Mouse (Mus musculus): ENCODE results near the gene Vars. TPM values are rescaled to one million over a fixed set of nuclear protein-coding genes. Genes with fewer than 3 reads are reported as not detected.

The Vars gene
- total RNA-seq, 1 experiment from 2014 or later, result 64.8 TPM

Other genes starting within 250 kb of the Vars start
- 6,026 and 7,512 TPM in 2 replicates for gene Cyp21a1, start 196.4 kb upstream of the Vars start, total RNA-seq (2021)
- 45.1 and 45.5 TPM in 2 replicates for gene Stk19, start 164.0 kb upstream of the Vars start, total RNA-seq (2021)
- gene Dxo, start 164.0 kb upstream of the Vars start, total RNA-seq (2021), result 54.8 and 65.0 TPM in 2 replicates
- 69.2 and 79.3 TPM in 2 replicates for gene Skiv2l, start 150.8 kb upstream of the Vars start, total RNA-seq (2021)
- gene Nelfe, start 150.6 kb upstream of the Vars start, total RNA-seq (2021), result 57.9 and 61.6 TPM in 2 replicates
- 6.5 and 18.6 TPM in 2 replicates for gene Cfb, start 138.5 kb upstream of the Vars start, total RNA-seq (2021)
- 15.0 and 22.5 TPM in 2 replicates for gene Zbtb12, start 121.5 kb upstream of the Vars start, total RNA-seq (2021)
- gene Gm20547, start 118.9 kb upstream of the Vars start, total RNA-seq (2021), result not detected in 2 replicates
- 71.7 and 86.4 TPM in 2 replicates for gene C2, start 102.7 kb upstream of the Vars start, total RNA-seq (2021)
- 158 and 186 TPM in 2 replicates for gene Ehmt2, start 102.5 kb upstream of the Vars start, total RNA-seq (2021)
- gene Slc44a4, start 86.5 kb upstream of the Vars start, total RNA-seq (2021), result 1.7 and 2.4 TPM in 2 replicates
- 26.1 and 27.6 TPM in 2 replicates for gene Neu1, start 69.7 kb upstream of the Vars start, total RNA-seq (2021)
- gene Hspa1b, start 41.7 kb upstream of the Vars start, total RNA-seq (2021), result 29.0 and 79.3 TPM in 2 replicates
- gene Gm20481, start 31.1 kb upstream of the Vars start, total RNA-seq (2021), result not detected in 2 replicates
- gene Hspa1a, start 28.8 kb upstream of the Vars start, total RNA-seq (2021), result 18.9 and 33.6 TPM in 2 replicates
- 0.27 TPM in 1 of 2 replicates, not detected in the other for gene Hspa1l, start 28.3 kb upstream of the Vars start, total RNA-seq (2021)
- 39.6 and 51.2 TPM in 2 replicates for gene Lsm2, start 19.1 kb upstream of the Vars start, total RNA-seq (2021)
- gene Vwa7, start 15.6 kb downstream of the Vars start, total RNA-seq (2021), result 0.57 and 0.97 TPM in 2 replicates
- 0.61 TPM in 1 of 2 replicates, not detected in the other for gene Sapcd1, start 27.0 kb downstream of the Vars start, total RNA-seq (2021)
- gene Msh5, start 45.8 kb downstream of the Vars start, total RNA-seq (2021), result 1.3 and 1.6 TPM in 2 replicates
- 79.7 and 90.5 TPM in 2 replicates for gene Clic1, start 49.0 kb downstream of the Vars start, total RNA-seq (2021)
- gene Ddah2, start 58.0 kb downstream of the Vars start, total RNA-seq (2021), result 14.2 and 17.8 TPM in 2 replicates
- gene Ly6g6c, start 64.4 kb downstream of the Vars start, total RNA-seq (2021), result not detected in 2 replicates
- 0.24 TPM in 1 of 2 replicates, not detected in the other for gene Mpig6b, start 65.2 kb downstream of the Vars start, total RNA-seq (2021)
- not detected in 2 replicates for gene Ly6g6e, start 75.9 kb downstream of the Vars start, total RNA-seq (2021)
- gene Ly6g6d, start 77.1 kb downstream of the Vars start, total RNA-seq (2021), result 1.5 and 2.0 TPM in 2 replicates
- gene Ly6g6f, start 84.6 kb downstream of the Vars start, total RNA-seq (2021), result not detected in 2 replicates
- 67.1 and 84.9 TPM in 2 replicates for gene Abhd16a, start 88.3 kb downstream of the Vars start, total RNA-seq (2021)
- gene Ly6g5c, start 107.3 kb downstream of the Vars start, total RNA-seq (2021), result not detected in 2 replicates
- 0.30 and 0.81 TPM in 2 replicates for gene Ly6g5b, start 114.4 kb downstream of the Vars start, total RNA-seq (2021)
- gene Gpank1, start 120.5 kb downstream of the Vars start, total RNA-seq (2021), result 19.0 and 19.4 TPM in 2 replicates
- 201 and 272 TPM in 2 replicates for gene Csnk2b, start 121.1 kb downstream of the Vars start, total RNA-seq (2021)
- 23.0 and 29.7 TPM in 2 replicates for gene D17H6S53E, start 125.4 kb downstream of the Vars start, total RNA-seq (2021)
- 2.9 TPM in 1 of 2 replicates, not detected in the other for gene Apom, start 131.1 kb downstream of the Vars start, total RNA-seq (2021)
- gene Bag6, start 134.2 kb downstream of the Vars start, total RNA-seq (2021), result 403 and 461 TPM in 2 replicates
- 268 and 310 TPM in 2 replicates for gene Prrc2a, start 163.9 kb downstream of the Vars start, total RNA-seq (2021)
- gene Aif1, start 175.1 kb downstream of the Vars start, total RNA-seq (2021), result 2.3 and 3.0 TPM in 2 replicates
- gene Lst1, start 187.5 kb downstream of the Vars start, total RNA-seq (2021), result 5.2 TPM in 1 of 2 replicates, not detected in the other
- 2.8 and 8.5 TPM in 2 replicates for gene Ltb, start 193.5 kb downstream of the Vars start, total RNA-seq (2021)
- 0.58 and 0.76 TPM in 2 replicates for gene Tnf, start 201.0 kb downstream of the Vars start, total RNA-seq (2021)
- 0.30 TPM in 1 of 2 replicates, not detected in the other for gene Lta, start 204.4 kb downstream of the Vars start, total RNA-seq (2021)
- gene Gm16181, start 219.8 kb downstream of the Vars start, total RNA-seq (2021), result not detected in 2 replicates
- 8.0 and 8.4 TPM in 2 replicates for gene Atp6v1g2, start 232.7 kb downstream of the Vars start, total RNA-seq (2021)
- gene Nfkbil1, start 234.8 kb downstream of the Vars start, total RNA-seq (2021), result 18.3 and 24.1 TPM in 2 replicates
- gene Ddx39b, start 240.8 kb downstream of the Vars start, total RNA-seq (2021), result 237 and 249 TPM in 2 replicates

All from adrenal gland, postnatal 25 days (tissue).